Mouse (Mus musculus) lung, postnatal 36 days (tissue): ENCODE data around the gene Stxbp3.
A peak's percentile ranks its signal among the peaks of the same experiment; 100 is the strongest.

Source experiments
- DNase-seq: peaks from one replicate; pipeline ENCODE4 v3.0.0; 2022; ENCODE audit warnings: mixed read lengths

Stxbp3 gene

GRCm38 (mm10) chr3:108795554-108796299 is 44.6 kb downstream of the Stxbp3 start:
- no peak for DNase-seq

- DNase-seq: no peak
These were observed 45.5 kb downstream of the Stxbp3 start for GRCm38 (mm10) chr3:108794780-108795179.

DNA sequence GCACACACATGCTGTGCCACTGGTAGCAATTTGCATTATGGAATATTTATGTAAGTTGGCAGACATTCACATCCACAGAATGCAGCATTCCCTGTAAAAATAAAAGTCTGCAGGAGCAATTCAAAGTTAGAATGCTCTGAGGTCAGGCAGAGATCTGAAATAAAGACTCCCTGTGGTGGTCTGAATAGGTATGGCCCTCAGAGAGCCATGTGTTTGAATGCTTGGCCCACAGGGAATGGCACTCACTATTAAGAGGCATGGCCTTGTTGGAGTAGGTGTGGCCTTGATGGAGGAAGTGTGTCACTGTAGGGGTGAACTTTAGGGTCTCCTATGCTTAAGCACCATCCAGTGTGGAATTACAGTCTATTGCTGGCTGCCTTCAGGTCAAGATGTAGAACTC is 47.9 kb downstream of the Stxbp3 start:
- no peak for DNase-seq

DNA sequence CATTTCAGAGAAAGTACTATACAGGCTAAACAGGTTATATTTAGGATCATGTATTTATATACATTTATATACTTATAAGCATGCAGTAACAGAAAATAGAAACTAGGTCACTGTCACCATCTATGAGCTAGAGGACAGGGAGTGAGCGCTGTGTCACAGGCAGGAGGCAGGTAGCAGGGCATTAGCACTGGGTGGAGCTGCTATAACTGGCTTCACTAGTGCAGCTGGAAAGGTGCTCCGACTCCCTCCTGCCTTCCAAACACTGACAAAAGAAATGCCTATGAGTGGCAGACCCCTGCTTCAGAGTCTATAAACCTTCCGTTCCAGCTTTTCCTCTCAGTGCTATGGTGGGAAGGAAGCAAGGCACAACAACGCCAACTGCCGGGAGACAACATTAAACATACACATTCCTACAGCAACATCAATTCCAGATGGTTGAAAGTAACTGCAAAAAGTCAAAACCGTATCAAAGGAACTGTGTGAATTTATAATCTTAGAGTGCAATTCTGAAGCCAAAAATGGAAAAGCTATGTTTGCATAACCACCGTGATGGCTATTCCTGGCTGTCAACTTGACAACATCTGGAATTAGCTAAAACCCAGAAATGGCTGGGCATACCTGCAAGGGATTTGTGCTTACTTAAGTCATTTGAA is 49.1 kb downstream of the Stxbp3 start:
- DNase-seq: no peak

DNA sequence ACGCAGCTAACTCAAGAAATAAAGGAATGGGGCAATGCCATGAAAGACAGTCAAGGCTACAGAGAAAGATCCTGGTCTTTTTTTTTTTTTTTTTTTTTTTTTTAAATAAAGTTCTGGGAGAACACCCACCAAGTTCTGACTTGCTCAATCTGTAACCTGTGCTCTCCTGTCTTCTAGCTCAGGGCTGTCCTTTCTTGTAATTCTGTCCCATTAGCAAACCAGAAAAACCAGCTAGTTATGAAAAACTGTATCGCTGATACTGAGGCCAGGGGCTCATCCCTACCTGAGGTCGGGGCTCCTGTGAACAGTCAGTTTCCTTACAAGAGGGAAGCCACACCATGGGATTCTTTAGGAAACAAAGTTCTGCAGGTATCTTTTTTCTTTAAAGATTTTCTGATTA is 49.8 kb downstream of the Stxbp3 start:
- no peak for DNase-seq

DNA sequence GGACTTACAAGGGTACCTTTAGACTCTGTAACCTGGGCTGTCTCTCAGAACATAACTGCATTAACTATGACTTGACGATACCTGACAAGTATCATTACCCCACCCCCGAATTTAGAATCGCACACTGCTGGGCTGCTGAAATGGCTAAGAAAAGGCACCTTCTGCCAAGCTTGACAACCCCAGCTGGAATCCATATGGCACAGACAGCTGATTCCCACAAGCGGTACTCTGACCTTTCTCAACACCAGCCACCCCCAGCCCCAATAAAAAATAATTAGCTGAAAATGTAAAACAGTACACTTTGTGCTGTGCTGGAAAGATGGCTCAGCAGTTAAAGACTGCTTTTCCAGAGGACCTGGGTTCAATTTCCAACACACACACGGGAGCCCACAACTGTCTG is 51.0 kb downstream of the Stxbp3 start:
- DNase-seq: no peak

- no peak for DNase-seq
These were observed 51.9 kb downstream of the Stxbp3 start for GRCm38 (mm10) chr3:108788455-108788794.

DNA sequence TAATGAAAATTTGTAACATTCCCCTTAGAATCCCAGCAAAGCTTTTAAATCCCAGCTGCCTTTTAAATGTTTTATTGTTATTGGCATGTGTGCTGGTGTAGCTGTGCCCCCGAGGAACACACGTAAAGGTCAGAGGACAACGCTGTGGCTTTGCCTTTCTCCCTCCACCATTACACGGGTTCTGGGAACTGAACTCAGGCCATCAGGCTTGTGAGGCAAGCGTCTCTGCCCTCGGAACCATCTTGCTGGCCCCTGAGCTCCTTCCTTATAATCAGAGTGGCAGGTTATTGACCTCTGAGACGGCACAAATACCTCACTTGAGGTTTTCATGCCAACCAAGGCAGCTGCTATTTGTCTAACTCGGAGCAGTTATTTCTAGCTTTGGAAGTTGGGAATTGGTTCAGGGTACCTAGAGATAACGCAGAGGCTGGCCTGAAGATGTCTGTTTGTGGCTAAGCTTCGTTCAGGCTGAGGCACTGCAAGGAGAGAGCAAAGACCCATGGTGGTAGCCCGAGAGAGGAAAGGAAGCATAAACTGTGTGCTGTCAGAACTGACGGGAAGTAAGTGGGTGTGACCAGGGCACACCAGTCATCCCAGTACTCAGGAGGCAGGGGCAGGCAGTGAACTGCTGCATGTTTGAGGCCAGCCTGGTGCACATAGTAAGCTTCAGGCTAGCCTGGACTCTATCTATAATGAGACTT is 52.4 kb downstream of the Stxbp3 start:
- no peak for DNase-seq

- DNase-seq: no peak
These were observed 53.8 kb downstream of the Stxbp3 start for GRCm38 (mm10) chr3:108786520-108786919.

GRCm38 (mm10) chr3:108782364-108782895 is 57.9 kb downstream of the Stxbp3 start:
- DNase-seq: no peak

GRCm38 (mm10) chr3:108781884-108782270 is 58.4 kb downstream of the Stxbp3 start:
- DNase-seq: peak; percentile 28

GRCm38 (mm10) chr3:108781238-108781883 is 59.0 kb downstream of the Stxbp3 start:
- peak; percentile 78 for DNase-seq

DNA sequence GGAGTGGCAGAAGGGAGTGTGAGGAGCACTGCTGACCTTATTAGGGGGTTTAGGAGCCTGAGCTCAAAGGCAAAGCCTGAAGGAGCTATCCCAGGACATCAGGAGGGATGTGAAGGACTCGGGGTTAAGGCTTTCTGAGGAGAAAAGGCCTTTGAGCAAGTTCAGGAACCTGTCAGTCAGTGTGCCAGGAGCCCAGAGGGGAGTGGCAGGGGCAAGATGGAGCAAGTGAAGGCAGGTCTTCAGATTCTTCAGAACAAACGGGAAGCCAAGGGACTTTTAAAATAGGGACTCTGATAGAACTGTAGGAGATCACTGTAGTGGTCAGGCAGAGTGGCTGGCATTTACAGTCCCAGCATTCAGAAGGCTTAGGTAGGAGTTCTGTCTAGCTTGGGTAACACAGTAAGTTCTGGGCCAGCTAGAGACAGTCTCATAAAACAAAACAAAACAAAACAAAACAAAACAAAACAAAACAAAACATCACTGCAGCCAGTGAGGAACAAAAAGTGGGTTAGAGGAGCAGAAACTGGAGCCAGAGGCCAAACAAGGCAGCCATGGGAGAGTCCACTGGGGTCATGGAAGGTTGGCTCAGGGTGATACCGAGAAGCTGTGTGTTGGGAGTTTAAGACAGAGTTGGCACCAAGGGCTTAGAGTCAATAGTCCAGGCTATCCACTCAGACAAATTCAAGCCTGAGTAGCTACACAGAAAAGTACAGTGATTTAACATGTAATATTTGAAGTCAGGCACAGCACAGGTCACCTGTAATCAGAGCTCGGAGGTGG is 61.4 kb downstream of the Stxbp3 start:
- DNase-seq: no peak

DNA sequence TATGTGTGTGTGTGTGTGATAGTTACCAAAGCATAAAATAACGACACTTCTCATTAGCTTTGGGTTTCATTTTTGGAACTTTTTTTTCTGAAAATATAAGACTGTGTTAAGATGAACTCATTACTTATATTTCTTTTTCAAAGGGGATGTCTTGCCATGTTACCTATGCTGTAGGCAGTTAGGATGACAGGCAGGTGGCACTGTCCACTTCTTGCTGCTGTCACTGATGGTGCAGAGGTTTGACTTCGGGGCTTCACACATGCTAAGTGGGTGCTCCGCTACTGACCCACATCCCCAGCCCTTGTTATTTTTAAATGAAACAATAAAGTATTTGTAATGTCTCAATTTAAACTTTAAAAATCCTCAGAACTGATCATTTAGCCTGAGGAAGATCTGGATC is 67.5 kb downstream of the Stxbp3 start:
- DNase-seq: no peak

DNA sequence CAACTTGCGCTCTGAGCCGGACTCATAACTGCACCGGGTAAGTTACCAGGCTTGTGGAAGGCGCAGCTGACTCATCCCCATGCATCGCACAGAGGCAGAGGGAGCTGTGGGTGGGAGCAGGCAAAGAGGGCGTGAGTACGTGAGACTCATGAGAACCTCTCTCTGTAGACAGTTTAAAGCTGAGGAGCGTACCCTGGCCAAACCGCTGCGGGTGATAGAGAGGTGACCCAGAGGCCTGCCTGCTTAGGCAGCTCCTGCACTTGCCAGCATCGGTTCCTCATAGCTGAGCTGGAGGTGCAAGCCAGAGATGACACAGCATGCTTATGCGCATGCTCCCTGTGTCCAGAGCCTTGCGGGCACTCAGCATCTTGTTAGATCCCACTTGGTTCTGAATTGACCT is 68.1 kb downstream of the Stxbp3 start:
- DNase-seq: peak; percentile 20

GRCm38 (mm10) chr3:108770725-108771368 is 69.5 kb downstream of the Stxbp3 start:
- DNase-seq: peak; percentile 91

DNA sequence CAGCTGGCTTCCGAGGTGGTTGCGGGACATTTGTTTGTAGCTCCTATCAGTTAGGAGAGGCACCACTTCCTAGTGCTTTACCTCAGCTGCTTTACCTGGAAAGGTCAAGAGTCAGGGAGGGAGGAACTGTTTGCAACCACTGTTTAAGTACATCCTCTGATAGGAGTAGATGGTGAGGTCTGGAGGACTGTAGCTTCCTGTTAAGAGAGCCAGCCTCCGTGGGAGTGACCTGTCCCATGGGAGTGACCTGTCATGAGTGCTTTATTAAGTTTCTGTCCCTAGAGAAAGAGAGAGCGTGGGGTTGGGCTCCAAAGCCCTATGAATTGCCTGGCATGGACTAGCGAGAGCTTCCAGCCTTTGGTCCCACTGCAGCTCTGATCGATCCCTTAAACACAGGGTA is 70.8 kb downstream of the Stxbp3 start:
- DNase-seq: no peak

DNA sequence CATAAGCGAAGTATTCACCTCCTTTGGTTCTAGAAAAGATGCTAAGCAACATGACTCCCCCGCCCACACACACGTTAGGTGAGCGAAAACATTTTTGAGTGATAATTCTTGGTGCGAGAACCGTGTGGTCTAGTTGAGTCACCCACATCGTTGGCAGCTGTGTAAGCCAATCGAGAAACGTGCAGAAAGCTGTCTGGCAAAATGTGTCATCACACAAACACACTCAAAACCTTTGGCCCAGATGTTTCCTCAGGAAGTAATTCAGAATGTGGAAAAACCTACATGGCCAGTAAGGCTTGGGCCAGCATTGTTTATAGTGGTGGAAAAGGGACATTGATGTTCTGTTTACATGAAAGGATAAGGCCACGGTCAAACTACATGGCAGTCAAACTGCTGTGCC is 72.9 kb downstream of the Stxbp3 start:
- DNase-seq: no peak

DNA sequence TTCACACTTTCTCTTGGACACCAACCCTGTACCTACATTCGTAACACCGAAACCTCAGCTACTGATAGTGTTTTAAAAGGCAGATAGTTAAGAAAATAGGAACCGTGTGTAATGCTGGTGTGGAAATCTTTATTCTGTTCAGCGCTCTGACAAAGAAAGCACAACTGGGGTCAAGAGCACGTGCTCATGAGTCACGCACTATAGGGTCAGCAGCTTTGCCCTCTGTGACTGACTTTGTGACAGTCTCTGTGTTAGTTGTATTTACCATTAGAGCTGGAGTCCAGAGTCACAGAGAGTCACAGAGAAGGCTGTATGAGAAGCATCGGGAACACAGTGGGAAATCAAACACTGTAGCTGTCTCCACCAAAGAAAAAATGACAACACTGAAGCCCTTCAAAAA is 73.4 kb downstream of the Stxbp3 start:
- DNase-seq: no peak

- DNase-seq: no peak
These were observed 74.8 kb downstream of the Stxbp3 start for GRCm38 (mm10) chr3:108765476-108765875.

- no peak for DNase-seq
These were observed 75.3 kb downstream of the Stxbp3 start for GRCm38 (mm10) chr3:108764976-108765375.

- DNase-seq: no peak
These were observed 76.6 kb downstream of the Stxbp3 start for GRCm38 (mm10) chr3:108763691-108764090.
